Mouse (Mus musculus): ENCODE data around the gene Psmd7.
"Not testable (repeated sequence)": the region's sequence is repeated elsewhere in the genome, so short reads cannot be mapped to it uniquely, and the experiment has no call there.

The Psmd7 gene

GRCm38 (mm10) chr8:107587995-107588780 is at the start of gene Psmd7:
Psmd7 (minus strand) TSS chr8:107588464.
- CTCF ChIA-PET = interaction anchor here (0.6 kb wide), 1 partner anchor 542 kb away, joined by 9 read pairs; no protein-coding TSS in a partner anchor

GRCm38 (mm10) chr8:107633734-107634133 is 45.5 kb upstream of the Psmd7 start:
- CTCF ChIA-PET = no interaction called here

- CTCF ChIA-PET = no interaction called here
Measured at GRCm38 (mm10) chr8:107629701-107630100, 41.4 kb upstream of the Psmd7 start.

- CTCF ChIA-PET = no interaction called here
Measured at GRCm38 (mm10) chr8:107628501-107629149, 40.4 kb upstream of the Psmd7 start.

GRCm38 (mm10) chr8:107627881-107628280 is 39.6 kb upstream of the Psmd7 start:
- CTCF ChIA-PET = no interaction called here

- CTCF ChIA-PET = not testable (repeated sequence)
Measured at GRCm38 (mm10) chr8:107624301-107624700, 36.0 kb upstream of the Psmd7 start.

- CTCF ChIA-PET = no interaction called here
Measured at GRCm38 (mm10) chr8:107621930-107622623, 33.8 kb upstream of the Psmd7 start.

GRCm38 (mm10) chr8:107621136-107621535 is 32.9 kb upstream of the Psmd7 start:
- CTCF ChIA-PET = no interaction called here

GRCm38 (mm10) chr8:107618499-107618898 is 30.2 kb upstream of the Psmd7 start:
- CTCF ChIA-PET = interaction anchor here (0.6 kb wide), 1 partner anchor 230 kb away, joined by 3 read pairs; no protein-coding TSS in a partner anchor

- CTCF ChIA-PET = no interaction called here
Measured at GRCm38 (mm10) chr8:107613411-107613810, 25.1 kb upstream of the Psmd7 start.

GRCm38 (mm10) chr8:107610845-107611244 is 22.6 kb upstream of the Psmd7 start:
- CTCF ChIA-PET = no interaction called here

- CTCF ChIA-PET = no interaction called here
Measured at GRCm38 (mm10) chr8:107608751-107609150, 20.5 kb upstream of the Psmd7 start.

GRCm38 (mm10) chr8:107603026-107603425 is 14.8 kb upstream of the Psmd7 start:
- CTCF ChIA-PET = interaction anchor here (0.6 to 1.4 kb wide), 3 partner anchors 13 to 1824 kb away, joined by 3 to 5 read pairs (median 4); no protein-coding TSS in a partner anchor

GRCm38 (mm10) chr8:107599691-107600090 is 11.4 kb upstream of the Psmd7 start:
- CTCF ChIA-PET = no interaction called here

- CTCF ChIA-PET = no interaction called here
Measured at GRCm38 (mm10) chr8:107597731-107598130, 9.5 kb upstream of the Psmd7 start.

- CTCF ChIA-PET = no interaction called here
Measured at GRCm38 (mm10) chr8:107594817-107595216, 6.6 kb upstream of the Psmd7 start.

- CTCF ChIA-PET = no interaction called here
Measured at GRCm38 (mm10) chr8:107593967-107594729, 5.9 kb upstream of the Psmd7 start.

GRCm38 (mm10) chr8:107587429-107587994 is 752 bp downstream of the Psmd7 start:
- CTCF ChIA-PET = interaction anchor here (0.6 kb wide), 2 partner anchors 273 to 542 kb away, joined by 3 to 9 read pairs; no protein-coding TSS in a partner anchor

- CTCF ChIA-PET = no interaction called here
Measured at GRCm38 (mm10) chr8:107582136-107582535, 6.1 kb downstream of the Psmd7 start.

- CTCF ChIA-PET = no interaction called here
Measured at GRCm38 (mm10) chr8:107581536-107581935, 6.7 kb downstream of the Psmd7 start.

GRCm38 (mm10) chr8:107580879-107581278 is 7.4 kb downstream of the Psmd7 start:
- CTCF ChIA-PET = no interaction called here
